Mouse (Mus musculus) effector memory CD4-positive, alpha-beta T cell, adult 7 months (primary cell): ENCODE results near the gene Olfr1471. TPM values are rescaled to one million over a fixed set of nuclear protein-coding genes. Genes with fewer than 3 reads are reported as not detected.

ENCODE experiments used
- polyA plus RNA-seq: library from polyadenylated mRNA; unstranded; fragments of 100-300 nt; shearing (Covaris generic); gene quantifications from one replicate; pipeline ENCODE4 v1.2.1, GENCODE M21; 2017

Olfr1471 gene
- polyA plus RNA-seq: 0.12 TPM

DNA sequence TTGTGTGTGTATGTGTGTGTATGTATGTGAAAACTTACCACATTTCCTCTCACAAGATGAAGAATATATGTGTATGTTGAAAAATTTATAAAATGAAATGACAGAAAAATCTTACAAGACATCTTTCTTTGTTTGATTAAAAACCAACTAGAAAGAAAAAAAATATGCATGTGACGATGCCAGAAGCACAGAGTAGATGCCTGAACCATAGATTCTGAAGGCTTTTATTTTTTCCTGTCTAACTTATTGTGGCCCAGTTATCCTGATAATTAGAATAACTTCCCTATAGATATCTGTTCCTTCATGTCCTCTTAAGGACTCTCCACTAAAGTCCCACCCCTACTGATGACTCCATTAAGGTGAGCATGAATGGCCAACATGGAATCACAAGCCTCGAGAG is at the start of gene Olfr1471:
TSS of gene Olfr1471 (plus strand) at position 301 of the 400 bp plus-strand sequence.

DNA sequence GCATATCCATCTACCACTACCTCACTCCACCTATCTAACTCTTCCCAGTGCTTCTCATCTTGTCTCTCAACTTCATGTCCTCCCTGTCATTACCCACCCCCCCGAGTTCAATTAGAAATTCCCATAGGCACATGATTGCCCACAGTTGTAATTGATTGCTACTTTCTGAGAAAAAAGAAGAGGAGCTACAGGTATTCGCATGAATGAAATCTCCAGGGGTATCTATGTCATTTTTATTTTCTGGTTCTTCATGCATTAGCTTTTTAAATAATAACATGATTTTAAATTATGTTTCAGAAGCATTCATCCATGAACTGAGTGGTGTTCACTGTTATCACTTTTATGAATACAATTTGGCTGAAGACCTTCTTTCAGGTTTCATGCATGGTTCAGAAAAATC is 35.7 kb upstream of the Olfr1471 start, which contains the start of gene Olfr1469:
TSS of gene Olfr1469 (plus strand) at position 301 of the 400 bp plus-strand sequence.

DNA sequence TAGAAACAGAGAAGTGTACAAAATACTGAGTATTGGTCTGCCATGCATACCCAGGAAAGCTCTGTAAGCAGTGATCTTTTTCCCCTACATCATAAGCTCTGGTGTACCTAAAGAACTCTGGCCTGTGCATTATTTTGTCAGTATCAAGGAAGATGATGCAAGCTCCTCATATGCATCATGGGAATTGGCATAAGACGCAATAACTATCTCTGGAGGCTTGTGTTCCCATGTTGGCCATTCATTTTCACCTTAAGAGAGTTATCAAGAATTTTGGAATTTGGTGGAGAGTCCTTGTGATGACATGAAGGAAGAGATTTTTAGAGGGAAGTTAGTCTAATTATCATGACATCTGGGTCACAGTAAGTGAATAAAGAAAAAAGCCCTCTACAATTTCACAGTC is 12.8 kb downstream of the Olfr1471 start, which contains the start of gene Olfr1472:
TSS of gene Olfr1472 (minus strand) at position 101 of the 400 bp plus-strand sequence.

DNA sequence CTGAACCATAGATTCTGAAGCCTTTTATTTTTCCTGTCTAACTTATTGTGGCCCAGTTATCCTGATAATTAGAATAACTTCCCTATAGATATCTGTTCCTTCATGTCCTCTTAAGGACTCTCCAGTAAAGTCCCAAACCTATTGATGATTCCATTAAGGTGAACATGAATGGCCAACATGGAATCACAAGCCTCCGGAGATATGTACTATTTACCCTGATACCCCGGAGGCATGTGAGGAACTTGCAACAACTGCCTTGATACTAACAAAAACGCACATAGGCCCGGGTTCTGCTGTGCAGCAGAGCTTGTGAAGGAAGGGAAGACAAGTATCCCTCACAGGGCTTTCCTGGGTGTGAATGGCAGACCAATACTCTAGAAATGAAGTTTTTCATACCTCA is 26.1 kb downstream of the Olfr1471 start, which contains the start of gene Olfr1474:
TSS of gene Olfr1474 (plus strand) at position 301 of the 400 bp plus-strand sequence.

DNA sequence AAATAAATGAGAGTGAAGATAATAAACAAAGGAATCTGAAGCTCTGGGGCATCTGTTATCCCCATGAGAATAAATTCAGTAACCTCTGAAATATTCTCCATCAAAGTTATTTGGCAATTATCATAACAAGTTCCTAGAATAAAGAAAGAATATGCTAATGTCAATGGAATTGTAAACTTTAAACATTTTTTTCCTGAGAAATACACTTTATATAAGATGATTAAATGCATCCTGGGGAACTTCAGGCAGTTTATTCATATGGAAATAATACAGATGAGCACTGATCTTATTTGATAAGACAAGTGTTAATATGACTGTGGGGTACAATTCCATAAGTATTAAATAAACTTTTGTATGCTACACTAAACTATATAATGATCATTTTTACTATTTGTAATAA is 36.9 kb downstream of the Olfr1471 start, which contains the start of gene Olfr1475:
TSS of gene Olfr1475 (minus strand) at position 101 of the 400 bp plus-strand sequence.

DNA sequence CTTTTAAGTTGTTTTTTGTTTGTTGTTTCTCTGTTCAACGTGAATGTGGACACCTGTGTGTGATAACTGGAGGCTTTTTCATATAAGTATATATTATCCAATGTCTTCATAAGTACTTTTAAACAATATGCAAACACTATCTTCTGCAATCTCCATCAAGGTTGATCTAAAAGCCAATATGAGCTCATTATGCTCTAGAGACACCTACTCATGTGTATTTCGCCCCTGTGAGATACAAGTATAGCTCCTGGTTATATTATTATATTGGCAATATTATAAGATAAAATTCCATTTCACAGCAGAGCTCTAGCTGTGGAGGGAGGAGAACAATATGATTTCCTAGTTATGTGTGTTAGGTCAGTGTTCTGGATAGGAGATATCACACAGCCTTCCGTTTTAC is 57.0 kb downstream of the Olfr1471 start, which contains the start of gene Olfr1477:
TSS of gene Olfr1477 (plus strand) at position 301 of the 400 bp plus-strand sequence.

Other genes starting within 250 kb of the Olfr1471 start
- gene Olfr1463, start 212.1 kb upstream of the Olfr1471 start, polyA plus RNA-seq: not detected
- not detected for gene Olfr1465, start 127.9 kb upstream of the Olfr1471 start, polyA plus RNA-seq
- not detected for gene Olfr1466, start 104.5 kb upstream of the Olfr1471 start, polyA plus RNA-seq
- 0.10 TPM for gene Olfr1467, start 81.2 kb upstream of the Olfr1471 start, polyA plus RNA-seq
- gene Olfr1469, start 35.6 kb upstream of the Olfr1471 start, polyA plus RNA-seq: 0.12 TPM
- gene Olfr1472, start 12.7 kb downstream of the Olfr1471 start, polyA plus RNA-seq: not detected
- gene Olfr1474, start 26.2 kb downstream of the Olfr1471 start, polyA plus RNA-seq: not detected
- not detected for gene Olfr1475, start 36.8 kb downstream of the Olfr1471 start, polyA plus RNA-seq
- gene Olfr1477, start 57.1 kb downstream of the Olfr1471 start, polyA plus RNA-seq: 0.20 TPM
- not detected for gene Olfr1480, start 84.5 kb downstream of the Olfr1471 start, polyA plus RNA-seq
- not detected for gene Olfr1484, start 140.1 kb downstream of the Olfr1471 start, polyA plus RNA-seq
- not detected for gene Olfr1487, start 174.0 kb downstream of the Olfr1471 start, polyA plus RNA-seq
- gene Olfr1489, start 188.2 kb downstream of the Olfr1471 start, polyA plus RNA-seq: 0.06 TPM
- gene Olfr1490, start 207.7 kb downstream of the Olfr1471 start, polyA plus RNA-seq: 0.40 TPM